Mouse (Mus musculus) lung, embryonic 16.5 days (tissue): ENCODE results near the gene Olfr1446. TPM values are rescaled to one million over a fixed set of nuclear protein-coding genes. Genes with fewer than 3 reads are reported as not detected.

Experiments used
- polyA plus RNA-seq: library from polyadenylated mRNA; unstranded; fragments of >200 nt; fragmentation: Nextera tagmentation; extraction: Ambion mirVana; gene quantifications from 2 replicates; pipeline ENCODE4 v1.2.1, GENCODE M21; 2015

Gene Olfr1446
- polyA plus RNA-seq, 1 experiment from 2014 or later: not detected

Other genes starting within 250 kb of the Olfr1446 start
- gene Olfr1442, start 223.1 kb downstream of the Olfr1446 start, polyA plus RNA-seq: not detected in 2 replicates
- gene Olfr1443, start 215.4 kb downstream of the Olfr1446 start, polyA plus RNA-seq: not detected in 2 replicates
- not detected in 2 replicates for gene Keg1, start 197.7 kb downstream of the Olfr1446 start, polyA plus RNA-seq
- gene Cntf, start 127.9 kb downstream of the Olfr1446 start, polyA plus RNA-seq: 0.88 and 1.2 TPM in 2 replicates
- gene Zfp91, start 97.4 kb downstream of the Olfr1446 start, polyA plus RNA-seq: 10.9 and 11.5 TPM in 2 replicates
- gene Lpxn, start 97.3 kb downstream of the Olfr1446 start, polyA plus RNA-seq: 2.0 and 3.3 TPM in 2 replicates
- not detected in 2 replicates for gene Gm5244, start 46.8 kb downstream of the Olfr1446 start, polyA plus RNA-seq
- gene Olfr1444, start 36.2 kb downstream of the Olfr1446 start, polyA plus RNA-seq: not detected in 2 replicates
- not detected in 2 replicates for gene Olfr1445, start 9.7 kb downstream of the Olfr1446 start, polyA plus RNA-seq
- gene Olfr1447, start 10.2 kb upstream of the Olfr1446 start, polyA plus RNA-seq: not detected in 2 replicates
- not detected in 2 replicates for gene Olfr1448, start 30.9 kb upstream of the Olfr1446 start, polyA plus RNA-seq
- gene Olfr1449, start 37.3 kb upstream of the Olfr1446 start, polyA plus RNA-seq: not detected in 2 replicates
- gene Olfr1450, start 56.7 kb upstream of the Olfr1446 start, polyA plus RNA-seq: not detected in 2 replicates
- not detected in 2 replicates for gene Olfr1451, start 101.5 kb upstream of the Olfr1446 start, polyA plus RNA-seq
- not detected in 2 replicates for gene Olfr1453, start 134.8 kb upstream of the Olfr1446 start, polyA plus RNA-seq
- not detected in 2 replicates for gene Olfr1454, start 167.1 kb upstream of the Olfr1446 start, polyA plus RNA-seq
- gene Olfr1457, start 204.4 kb upstream of the Olfr1446 start, polyA plus RNA-seq: not detected in 2 replicates
- gene Olfr1458, start 213.3 kb upstream of the Olfr1446 start, polyA plus RNA-seq: not detected in 2 replicates